Mouse (Mus musculus) c-Kit-positive CD71-negative TER-119-negative erythroid progenitor cells, embryonic 14.5 days (primary cell): Measurements from ENCODE around the gene Tubgcp4.
A peak's percentile ranks its signal among the peaks of the same experiment; 100 is the strongest.

Source experiments
- DNase-seq: peaks from one replicate; pipeline ENCODE4 v3.0.0-alpha.2; 2013; ENCODE audit warnings: low read depth

Tubgcp4 gene

GRCm38 (mm10) chr2:121204276-121204675 is 33.8 kb downstream of the Tubgcp4 start:
- no peak for DNase-seq

- no peak for DNase-seq
Measured at GRCm38 (mm10) chr2:121206541-121206940, 36.1 kb downstream of the Tubgcp4 start.

DNA sequence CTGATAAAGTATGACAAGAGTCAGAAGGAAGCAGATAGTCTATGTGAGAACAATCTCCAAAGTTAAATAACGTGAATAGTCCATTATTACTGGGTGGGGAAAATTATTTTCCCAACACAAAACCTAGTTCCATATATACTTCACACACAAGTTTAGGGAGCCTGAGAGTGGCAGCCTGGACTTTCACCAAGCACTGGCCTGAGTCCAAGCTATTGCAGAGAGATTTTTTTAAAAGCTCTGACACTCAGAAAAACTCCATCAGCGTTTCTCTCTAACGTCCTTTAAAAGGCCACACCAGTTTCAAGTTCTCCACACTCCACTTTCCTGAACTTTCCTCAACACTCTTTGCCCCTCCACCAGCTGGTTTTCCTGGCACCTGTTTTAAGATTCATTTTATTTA is 44.0 kb downstream of the Tubgcp4 start:
- no peak for DNase-seq

DNA sequence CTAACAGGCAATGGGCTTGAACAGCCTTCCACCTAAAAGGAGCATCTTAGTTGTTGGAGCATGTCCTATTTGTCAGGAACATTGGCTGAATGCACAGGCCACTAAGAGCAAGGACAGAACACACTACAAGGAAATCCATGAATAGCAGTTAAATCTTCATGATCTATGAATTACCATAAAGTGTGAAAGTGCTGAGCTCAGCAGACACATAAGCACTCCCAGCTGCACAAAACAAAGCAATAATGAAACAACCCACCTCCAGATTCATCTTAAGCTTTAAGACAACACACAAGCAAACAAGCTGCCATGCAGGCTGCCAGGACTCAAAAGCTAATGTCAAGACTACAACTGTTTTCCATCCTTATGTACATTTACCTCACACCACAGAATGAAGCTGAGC is 48.7 kb downstream of the Tubgcp4 start:
- DNase-seq, result no peak

- no peak for DNase-seq
Measured at GRCm38 (mm10) chr2:121219994-121220393, 49.5 kb downstream of the Tubgcp4 start.

GRCm38 (mm10) chr2:121223010-121223409 is 52.6 kb downstream of the Tubgcp4 start:
- no peak for DNase-seq

GRCm38 (mm10) chr2:121228135-121228534 is 57.7 kb downstream of the Tubgcp4 start:
- DNase-seq, result no peak

DNA sequence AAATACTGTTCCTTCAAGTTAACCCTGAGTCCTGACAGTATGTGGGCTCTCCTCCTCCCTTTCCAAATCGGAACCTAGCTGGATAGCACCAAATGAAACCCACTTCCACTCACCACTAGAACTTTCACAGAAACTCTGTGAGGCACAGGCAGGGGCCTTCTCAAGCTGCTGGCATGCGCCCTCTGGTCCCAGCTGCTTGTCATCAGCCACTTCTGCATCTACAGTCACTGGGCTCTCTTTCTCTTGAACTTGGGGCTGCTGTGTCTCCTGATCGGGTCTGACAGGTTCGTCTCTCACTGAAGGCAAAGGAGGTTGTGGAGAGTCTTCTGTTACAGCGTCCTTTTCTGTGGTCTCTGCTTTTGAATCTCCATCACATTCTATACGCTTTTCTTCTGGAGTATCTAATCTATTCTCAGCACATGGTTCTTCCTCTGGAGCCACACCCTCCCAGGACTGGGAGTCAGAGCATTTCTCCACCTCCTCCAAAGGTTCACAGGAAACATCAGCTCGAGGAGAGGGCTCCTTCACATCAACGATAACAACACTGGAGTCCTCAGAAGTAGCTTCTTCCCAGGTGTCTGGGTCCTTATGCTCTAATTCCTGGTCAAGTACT is 65.1 kb downstream of the Tubgcp4 start:
- DNase-seq, result peak; percentile 4

- DNase-seq, result no peak
Measured at GRCm38 (mm10) chr2:121239426-121239825, 69.0 kb downstream of the Tubgcp4 start.

GRCm38 (mm10) chr2:121244099-121244498 is 73.6 kb downstream of the Tubgcp4 start:
- DNase-seq, result no peak
